Mouse (Mus musculus) erythroblast, embryonic 14.5 days (primary cell): ENCODE data around the gene Olfr599.

Experiments
- GATA1 ChIP-seq: IDR thresholded peaks from 2 replicates; pipeline ENCODE4 v1.6.1; 2012; ENCODE audit warnings: low read length, inconsistent platforms, mixed read lengths
- TAL1 ChIP-seq: IDR thresholded peaks from 3 replicates; pipeline ENCODE4 v1.6.1; 2012; ENCODE audit warnings: low read length, inconsistent platforms, mixed read lengths

DNA sequence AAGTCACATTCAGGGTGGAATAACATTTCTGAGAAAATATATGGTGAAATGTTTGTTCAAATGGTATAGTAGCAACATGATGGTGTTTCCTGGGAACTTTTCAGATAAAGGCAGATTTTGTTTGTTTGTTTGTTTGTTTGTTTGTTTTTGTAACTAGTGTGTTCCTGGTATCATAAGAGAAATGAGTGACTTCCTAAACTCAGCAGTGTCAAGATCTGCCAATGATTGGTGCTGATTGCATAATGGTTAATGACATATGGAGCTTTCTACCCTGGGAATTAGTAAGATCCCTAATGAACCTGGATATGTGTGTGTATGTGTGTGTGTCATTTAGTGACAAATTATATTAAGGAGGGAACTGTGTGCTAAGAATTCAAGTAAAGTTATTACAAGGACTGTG, 12.4 kb upstream of the Olfr599 start, which contains the start of gene Olfr598:
- TF ChIP-seq TAL1 (no peak), GATA1 (no peak)
